Mouse (Mus musculus) lung, postnatal 14 days (tissue): ENCODE data around the gene Camkk2.

Experiments
- DNase-seq: peaks from one replicate; pipeline ENCODE4 v3.0.0; 2021

The Camkk2 gene

DNA sequence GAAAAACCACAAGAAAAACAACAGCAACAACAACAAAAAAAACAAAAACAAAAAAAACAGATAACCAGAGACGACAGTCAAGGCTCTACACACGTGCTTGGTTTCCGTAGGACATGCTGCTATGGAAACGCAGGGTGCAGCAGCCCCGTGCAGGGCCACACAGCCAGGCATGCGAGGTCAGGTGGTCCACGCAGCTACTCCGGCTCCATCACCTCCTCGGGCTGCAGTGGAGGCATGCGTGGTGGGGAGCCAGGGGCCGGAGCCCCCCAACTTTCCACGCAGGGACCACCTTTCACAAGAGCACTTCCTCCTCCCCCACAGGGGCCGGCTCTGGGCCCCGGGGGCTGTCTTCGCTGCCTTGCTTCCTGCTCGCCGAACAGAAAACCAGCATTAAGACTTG lies 45.3 kb downstream of the Camkk2 start:
- no peak for DNase-seq

DNA sequence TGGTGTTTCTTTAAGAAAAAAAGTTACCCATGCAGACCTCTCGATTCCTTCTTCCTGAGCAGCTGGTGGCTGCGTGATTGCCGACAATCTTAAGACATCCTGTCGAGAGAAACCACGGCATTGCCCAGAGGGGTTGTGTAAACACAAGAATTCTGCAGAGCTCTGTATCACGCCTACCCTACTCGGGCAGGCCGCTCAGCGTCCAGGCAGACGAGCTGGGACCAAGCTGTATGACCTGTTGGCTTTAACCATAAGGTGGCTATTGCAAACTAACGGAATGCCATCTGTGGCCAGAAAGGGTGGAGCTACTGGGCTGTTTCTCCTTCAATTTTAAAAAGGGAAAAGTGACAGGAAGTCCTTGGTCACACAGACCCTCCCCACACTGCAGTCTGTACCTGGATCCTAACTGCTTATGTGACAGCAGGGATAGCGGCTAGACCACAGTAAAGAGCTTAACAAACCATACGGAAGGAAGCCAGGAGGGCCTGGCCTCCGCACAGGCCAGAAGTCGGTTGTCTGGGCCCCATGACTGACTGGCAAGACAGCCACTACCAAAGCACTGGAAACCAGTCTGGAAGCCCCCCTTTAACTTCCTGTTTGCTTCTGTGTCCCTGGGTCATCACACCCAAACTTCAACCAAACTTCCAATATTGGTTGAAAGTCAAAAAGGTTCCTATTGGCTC lies 47.1 kb downstream of the Camkk2 start:
- DNase-seq, result peak; percentile 54

DNA sequence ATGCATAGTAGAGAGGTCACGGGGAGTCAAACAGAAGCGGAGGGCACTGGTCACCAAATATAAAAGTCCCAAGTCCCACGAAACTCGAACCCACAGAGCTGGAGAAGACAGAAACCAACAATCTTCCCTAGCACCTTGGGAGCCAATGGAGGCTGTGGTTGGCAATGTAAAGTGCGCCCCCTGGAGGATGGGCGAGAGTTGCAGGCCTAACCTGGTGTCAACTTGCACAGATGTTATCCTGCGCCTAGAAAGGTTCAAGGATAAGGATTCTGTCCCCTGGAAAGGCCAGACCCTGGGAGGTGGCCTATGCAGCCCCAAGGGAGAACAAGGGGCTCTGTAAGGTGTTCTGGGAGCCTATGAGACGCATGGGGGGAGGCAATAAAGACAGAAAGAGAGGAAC lies 47.9 kb downstream of the Camkk2 start:
- peak; percentile 77 for DNase-seq

DNA sequence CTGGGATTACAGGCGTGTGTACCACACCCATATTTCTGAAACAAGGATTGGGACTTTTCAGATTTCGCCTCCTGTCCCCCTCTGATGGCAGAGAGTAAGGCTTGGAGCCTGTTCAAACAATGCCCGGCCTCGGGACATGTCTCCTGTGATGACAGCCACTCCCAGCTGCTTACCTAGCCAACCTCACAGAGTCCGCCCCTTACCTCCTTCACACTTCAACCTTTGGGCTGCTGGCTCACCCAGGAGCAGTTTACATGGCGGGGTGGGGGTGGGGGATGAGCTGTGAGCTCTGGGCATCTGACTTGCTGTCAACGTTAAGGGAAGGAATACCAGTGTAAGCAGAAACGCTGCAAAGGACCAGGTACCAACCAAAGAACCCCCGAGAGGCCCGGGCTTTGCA lies 48.4 kb downstream of the Camkk2 start:
- DNase-seq, result no peak

DNA sequence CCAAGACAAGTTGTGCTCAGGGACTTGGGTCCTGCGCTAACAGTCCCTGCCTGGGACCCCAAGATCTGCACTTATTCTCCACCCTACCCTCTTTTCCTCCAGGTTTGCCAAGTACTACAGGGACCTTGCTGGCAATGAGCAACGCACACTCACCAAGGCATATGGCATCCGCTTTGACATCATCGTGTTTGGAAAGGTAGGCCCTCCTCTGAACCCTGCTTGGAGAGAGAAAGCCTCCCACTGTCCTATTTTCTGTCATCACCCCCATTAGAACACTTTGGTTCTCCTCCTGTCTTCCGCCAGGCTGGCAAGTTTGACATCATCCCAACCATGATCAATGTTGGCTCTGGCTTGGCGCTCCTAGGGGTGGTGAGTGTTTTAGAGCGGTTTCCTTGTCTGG lies 52.1 kb downstream of the Camkk2 start:
- no peak for DNase-seq

DNA sequence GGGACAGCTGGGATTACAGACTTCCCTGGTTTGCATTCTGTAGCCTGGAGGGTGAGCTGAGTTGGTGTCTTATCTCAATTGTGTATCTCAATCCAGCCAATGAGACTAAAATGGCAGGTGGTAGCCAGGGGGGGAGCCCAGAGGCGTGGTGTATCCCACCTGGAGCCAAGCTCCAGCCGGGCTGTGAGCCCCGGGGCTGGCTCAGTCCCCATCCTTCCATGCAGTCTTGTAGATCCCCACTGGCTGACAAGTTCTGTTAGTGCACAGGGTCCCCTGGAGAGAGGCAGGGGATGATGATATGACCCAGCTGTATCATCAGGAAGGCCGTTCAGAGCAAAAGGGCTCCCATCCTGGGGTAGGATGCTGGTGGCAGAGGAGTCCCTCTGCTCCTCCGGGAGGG lies 52.6 kb downstream of the Camkk2 start:
- DNase-seq, result no peak

DNA sequence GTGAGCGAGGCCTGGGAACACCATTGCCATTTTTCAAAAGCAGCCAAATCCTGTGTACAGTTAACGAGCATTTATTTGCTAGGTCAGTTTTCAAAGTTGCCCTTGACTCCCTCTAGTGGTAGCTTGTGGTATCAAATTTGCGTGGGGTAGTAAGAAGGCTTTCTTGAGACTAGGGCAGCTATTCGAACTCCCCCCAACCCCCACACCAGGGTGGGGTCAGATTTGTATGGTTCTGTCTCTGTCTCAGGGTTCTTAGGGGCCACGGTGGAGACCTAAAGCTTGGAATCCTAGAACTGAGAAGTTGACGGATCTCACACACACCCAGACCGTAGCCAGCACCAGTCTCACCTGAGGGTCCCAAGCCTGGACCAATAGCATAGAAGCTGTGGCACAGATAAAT lies 53.1 kb downstream of the Camkk2 start:
- peak; percentile 80 for DNase-seq

DNA sequence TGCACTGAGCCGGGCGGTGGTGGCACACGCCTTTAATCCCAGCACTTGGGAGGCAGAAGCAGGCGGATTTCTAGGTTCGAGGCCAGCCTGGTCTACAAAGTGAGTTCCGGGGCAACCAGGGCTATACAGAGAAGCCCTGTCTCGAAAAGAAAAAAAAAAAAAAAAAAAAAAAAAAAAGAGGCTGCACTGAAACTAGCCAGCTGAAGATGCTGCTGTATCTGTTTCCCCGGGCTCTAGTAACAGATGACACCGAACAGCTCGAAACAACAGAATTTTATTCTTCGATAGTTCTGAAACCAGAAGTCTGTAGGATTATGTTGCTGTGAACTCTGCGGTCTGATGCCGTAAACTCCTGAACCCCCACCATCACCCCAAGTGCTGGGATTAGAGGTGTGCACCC lies 53.8 kb downstream of the Camkk2 start:
- DNase-seq, result no peak

DNA sequence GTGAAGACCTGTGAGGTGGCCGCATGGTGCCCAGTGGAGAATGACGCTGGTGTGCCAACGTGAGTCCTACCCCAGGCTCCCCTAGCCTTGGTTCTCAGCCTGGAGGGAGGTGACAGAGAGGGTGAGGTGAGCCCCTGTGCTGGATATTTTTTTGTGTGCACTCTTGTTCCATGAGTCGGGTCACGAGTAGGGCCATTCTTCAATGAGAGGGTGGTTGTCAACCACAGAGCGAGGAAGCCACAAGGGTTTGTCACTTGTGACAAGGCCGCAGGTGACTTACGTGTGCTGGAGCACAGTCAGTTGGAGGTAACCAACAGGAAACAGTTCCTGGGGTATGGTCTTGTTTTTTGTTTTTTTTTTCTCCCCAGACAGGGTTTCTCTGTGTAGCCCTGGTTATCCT lies 60.0 kb downstream of the Camkk2 start:
- no peak for DNase-seq

DNA sequence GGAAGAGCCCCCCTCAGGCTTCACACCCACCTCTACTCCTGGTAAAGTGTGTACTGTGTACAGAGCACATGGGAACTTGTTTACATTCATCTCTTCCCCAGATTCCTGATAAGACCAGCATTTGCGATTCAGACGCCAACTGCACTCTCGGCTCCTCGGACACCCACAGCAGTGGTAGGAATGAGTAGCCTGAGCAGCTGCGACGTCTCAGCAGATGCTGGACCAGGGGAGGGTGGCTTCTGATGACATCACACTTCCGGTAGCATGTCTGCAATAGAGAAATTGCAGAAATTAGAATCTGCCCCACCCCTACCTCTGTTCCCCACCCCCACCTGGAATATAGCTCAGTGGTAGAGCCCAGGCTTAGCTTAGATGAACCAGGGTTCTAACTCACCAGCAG lies 60.8 kb downstream of the Camkk2 start:
- DNase-seq, result peak; percentile 28

DNA sequence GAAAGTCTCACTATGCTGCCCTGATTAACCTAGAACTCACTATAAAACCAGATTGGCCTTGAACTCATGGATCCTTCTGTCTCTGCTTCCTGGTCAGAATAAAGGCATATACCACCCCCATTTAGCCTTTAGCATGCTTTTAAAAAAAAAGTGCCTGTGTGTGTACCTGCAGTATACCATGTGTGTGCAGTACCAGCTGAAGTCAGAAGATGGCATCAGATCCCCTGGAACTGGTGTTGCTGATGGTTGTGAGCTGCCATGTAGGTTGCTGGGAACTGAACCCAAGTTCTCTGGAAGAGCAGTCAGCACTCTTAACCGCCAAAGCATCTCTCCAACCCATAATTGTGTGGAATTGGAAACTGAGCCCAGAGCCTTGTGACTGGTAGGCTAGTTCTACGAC lies 62.4 kb downstream of the Camkk2 start:
- DNase-seq, result no peak

DNA sequence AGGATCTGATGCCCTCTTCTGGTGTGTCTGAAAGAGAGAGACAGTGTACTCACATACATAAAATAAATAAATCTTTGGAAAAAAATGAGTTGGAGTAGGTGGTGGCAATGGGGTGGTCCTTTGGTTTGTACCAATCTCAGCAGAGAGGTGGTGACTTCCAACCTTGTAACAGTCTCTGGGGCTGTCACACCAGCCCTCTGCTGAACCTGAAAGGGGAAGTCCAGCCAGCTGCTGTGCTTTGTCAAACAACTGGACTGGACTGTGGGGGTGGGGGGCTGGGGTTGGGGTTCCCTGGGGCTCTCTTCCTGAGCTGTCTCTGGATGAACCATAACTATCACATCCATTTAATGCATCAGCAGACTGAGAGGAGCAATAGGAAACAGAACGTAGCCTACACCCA lies 63.5 kb downstream of the Camkk2 start:
- no peak for DNase-seq

DNA sequence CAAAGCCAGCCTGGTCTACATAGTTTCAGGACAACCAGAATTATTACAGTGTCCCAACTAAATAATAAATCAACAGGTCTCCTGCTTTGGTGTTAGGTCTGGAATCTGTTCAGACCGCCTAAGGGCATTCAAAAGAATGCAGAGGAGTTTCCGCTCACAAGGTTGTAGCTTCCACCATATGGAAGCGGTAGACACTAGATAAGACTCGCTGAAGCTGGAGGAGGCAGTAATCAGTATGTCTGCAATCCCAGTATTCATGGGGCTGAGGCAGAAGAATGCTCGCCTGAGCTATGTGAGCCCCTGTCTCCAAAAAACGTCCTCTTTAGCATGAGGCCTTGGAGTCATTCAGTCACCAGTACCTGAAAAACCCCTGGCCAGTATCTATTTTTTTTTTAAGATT lies 70.4 kb downstream of the Camkk2 start:
- no peak for DNase-seq

DNA sequence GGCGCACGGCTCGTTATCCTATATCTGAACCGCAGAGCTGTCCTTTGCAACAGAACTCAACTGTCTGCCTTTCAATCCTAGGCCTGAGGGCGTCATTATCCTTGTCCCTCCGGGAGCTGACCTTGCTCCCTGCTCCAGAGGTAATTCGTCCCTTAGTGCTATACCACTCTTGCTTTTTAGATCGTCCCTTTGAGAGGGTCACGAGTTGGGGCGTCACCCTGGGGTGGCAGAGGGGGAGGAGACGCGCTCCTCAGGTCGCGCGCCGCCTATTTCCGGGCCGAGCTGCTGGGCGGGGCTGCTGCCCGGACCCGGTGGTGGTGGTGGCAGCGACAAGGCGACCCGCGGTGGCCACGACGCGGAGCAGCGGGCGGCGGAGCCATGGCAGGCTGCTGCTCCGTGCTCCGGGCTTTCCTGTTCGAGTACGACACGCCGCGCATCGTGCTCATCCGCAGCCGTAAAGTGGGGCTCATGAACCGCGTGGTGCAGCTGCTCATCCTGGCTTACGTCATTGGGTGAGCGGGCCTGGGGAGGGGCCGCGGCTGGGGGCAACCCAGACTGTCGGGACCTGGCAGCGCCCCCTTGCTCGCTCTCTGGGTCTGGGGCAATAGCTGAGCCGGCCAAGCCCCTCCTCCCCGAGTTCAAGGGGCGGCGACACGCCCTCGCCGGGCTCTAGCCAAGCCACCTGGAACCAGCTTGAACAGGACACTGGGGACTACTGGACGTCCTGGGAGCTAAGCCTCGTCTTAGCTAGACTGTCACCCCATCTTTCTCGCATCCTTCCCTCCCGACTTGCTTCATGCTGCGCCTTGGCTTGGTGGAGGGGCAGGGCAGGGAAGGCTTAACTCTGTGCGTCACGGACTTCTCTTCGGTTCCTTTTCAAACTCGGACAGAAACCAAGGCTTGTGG lies 71.7 kb downstream of the Camkk2 start, which contains the start of gene P2rx4:
P2rx4 (plus strand) TSS at position 269 of the 906 bp plus-strand sequence.
- DNase-seq, result peak; percentile 82

DNA sequence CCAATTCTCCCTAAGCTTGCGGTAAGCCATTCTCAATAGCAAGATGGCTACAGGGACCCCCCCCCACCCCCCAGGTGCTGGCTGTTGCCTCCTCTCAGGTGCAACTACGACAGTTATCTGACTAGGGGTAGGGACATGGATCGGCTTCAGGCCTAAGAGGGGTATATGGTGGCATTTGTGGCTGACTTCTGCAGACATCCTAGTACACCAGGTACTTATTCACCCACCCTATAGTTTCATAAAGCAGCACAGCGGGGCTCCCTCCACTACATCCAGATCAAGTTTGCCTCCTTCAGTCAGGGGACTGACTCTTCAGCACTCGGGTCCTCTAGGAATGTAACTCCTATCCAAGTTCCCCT lies 72.3 kb downstream of the Camkk2 start:
- no peak for DNase-seq

DNA sequence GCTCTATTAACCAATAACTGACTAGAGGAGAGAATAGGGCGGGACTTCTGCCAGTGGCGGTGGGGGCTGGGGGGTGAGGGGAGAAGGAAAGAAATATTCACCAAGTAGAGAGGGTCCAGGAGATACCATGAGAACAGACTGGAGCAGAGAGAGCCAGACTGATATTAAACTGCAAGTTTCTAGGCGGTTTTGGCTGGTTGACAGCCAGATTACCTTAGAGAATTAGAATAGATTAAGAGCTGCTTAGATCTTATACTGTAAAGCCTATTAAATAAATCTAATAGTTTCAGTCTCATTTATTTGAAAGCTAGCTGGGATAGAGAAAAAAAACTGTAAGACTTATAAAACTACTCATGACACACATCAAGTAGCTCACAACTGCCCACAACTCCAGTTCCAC lies 74.0 kb downstream of the Camkk2 start:
- no peak for DNase-seq

DNA sequence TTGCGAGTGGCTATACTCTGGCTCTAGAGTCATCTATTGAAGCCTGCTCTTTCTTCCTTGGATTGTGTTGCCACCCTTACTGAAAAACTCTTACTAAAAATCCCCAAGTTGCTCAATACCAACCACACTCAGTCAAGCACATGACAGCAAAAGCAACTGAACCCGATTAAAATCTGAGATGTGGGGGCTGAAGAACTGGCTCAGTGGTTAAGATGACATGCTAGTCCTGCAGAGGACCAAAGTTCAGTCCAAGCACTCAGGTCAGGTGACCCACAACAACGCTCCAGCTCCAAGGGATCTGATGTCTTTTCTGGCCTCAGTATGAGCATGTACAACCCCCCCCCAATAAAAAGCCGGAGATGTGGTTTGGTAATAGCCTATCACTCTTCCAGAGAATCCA lies 74.6 kb downstream of the Camkk2 start:
- DNase-seq, result no peak

DNA sequence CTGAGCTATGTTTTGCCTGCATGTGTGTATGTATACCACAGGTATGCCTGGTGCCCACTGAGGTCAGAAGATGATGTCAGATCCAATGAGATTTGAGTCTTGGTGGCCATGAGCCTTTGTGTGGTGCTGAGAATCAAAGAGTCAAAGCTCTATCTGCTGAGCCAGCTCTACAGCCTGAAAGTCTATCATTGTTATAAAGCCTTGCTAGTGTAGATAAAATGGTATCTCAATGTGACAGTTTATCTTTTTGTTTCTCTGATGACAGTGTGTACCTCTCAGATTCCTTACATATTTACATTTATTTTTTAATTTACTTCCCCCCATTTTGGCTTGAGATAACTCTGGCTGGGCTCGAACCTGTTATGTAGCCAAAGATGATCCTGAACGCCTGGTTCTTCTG lies 75.6 kb downstream of the Camkk2 start:
- no peak for DNase-seq

DNA sequence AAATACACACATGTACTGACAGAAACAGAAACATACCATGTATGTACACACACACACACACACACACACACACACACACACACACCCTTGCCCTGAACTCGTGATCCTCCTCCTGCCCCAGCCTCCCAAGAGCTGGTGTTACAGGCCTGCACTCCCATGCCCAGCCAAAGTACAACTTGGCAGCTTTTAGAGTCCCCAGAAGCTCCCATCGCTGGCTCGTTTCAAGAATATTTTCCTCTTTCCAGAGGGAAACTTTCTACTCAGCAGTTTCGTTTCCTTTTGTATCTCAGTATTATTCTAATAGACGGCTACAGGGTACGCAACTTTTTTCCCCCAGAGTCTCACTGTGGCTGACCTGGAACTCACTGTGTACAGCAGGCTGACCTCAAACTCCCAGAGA lies 77.1 kb downstream of the Camkk2 start:
- no peak for DNase-seq

DNA sequence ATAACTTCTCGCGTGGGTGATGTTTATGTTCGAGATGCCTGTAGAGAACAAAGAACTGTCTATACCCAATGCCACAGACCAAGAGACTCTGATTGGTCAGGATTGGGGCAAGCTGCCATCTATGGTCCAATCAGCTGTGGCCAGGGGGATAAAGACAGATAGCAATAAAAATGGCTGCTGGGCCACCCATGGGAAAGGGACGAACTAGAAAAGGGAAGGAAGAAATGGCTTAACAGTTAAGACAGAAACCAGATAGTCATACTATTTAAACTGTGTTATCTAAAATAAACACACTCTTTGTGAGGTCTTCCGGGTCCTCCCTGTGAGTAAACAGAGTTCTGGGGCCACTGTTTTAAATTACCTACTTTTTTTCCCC lies 78.4 kb downstream of the Camkk2 start:
- no peak for DNase-seq

DNA sequence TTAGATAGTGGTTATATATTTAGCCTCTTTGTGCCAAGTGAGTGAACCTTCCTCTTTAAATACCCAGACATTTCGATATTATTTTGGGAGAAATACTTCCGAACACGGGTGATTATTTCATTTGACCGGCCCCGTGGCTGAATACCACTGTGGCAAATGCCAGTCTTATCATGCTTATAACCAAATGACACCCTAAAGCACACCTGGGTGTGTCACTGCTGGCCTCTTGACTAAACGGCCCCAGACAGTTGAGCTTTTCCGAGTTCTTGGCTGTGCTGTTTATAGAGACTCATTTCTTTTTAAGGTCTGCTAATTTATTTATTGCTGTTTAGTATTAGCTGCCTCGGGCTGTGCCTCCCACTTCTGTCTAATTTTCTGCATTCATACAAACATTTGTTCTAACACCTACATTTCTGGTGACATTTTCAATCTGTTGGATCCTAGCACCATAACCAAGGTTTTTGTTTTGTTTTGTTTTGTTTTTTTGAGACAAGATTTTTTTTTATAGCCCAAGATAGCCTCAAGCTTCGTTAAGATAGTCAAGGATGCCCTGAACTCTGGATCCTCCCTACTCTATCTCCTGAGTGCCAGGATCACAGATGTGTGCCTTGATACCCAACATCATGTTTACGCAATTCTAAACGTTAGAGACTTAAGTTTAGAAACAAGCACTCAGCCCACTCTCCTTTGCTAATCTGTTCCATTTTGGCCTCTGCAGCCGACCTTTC lies 78.9 kb downstream of the Camkk2 start:
- no peak for DNase-seq

DNA sequence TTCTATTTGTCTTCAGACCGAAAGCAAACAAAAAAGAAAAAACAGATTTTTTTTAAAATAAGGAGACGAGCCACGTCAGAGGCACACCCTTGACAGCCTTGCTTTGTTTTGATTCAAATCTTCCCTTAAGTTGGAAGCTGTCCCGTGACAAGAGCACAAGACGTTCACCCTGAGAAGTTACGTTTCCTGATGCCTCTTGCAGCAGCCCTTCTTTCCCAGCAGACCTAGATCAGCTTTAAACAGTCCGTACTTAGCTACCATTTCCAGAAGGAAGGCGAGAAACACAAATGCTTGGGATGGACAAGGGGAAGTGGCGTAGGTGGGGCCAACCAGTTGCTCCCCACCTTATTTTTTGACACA lies 80.5 kb downstream of the Camkk2 start:
- no peak for DNase-seq

DNA sequence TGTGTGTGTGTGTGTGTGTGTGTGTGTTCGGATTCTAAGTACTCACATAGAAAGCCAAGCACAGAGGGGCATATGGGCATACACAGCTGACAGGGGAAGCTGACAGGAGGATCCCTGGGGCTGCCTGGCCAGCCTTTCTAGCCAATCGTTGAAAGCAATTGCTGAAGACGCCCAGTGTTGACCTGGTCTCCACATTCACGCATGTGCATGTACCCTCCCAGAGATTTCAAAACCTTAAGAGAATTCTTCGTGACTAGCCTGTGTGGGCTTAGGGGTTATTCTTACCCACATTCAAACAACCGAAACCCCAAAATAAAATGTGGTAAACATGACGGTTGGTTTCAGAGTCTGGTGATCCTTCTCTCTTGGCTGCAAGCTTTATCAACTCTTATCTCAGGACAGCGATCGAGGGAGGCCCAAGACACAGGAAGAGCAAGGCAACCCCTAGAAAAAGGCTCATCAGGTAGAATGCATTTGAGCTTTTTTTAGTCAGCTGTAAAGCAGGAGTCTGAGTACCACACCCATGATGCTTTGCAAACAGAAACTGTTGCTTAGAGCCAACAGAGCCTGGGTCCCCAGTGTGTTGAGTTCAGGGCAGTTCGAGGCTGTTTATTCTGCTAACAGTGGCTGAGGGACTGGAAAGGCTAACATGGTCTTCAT lies 81.0 kb downstream of the Camkk2 start:
- DNase-seq, result peak; percentile 19
